Mouse (Mus musculus) brain, embryonic 18.5 days (tissue): ENCODE results near the gene Trpv3.
"Not testable (repeated sequence)": the region's sequence is repeated elsewhere in the genome, so short reads cannot be mapped to it uniquely, and the experiment has no call there.

Experiments
- DNase-seq: peaks from one replicate; pipeline ENCODE4 v3.0.0-alpha.2; 2012; ENCODE audit warnings: low read depth, low spot score

Trpv3 gene

GRCm38 (mm10) chr11:73289621-73290020 lies 22.4 kb downstream of the Trpv3 start:
- DNase-seq: no peak

GRCm38 (mm10) chr11:73303123-73303522 lies 35.9 kb downstream of the Trpv3 start:
- no peak for DNase-seq

GRCm38 (mm10) chr11:73315961-73316360 lies 48.8 kb downstream of the Trpv3 start:
- no peak for DNase-seq

GRCm38 (mm10) chr11:73318581-73318980 lies 51.4 kb downstream of the Trpv3 start:
- DNase-seq: not testable (repeated sequence)

GRCm38 (mm10) chr11:73321064-73321463 lies 53.9 kb downstream of the Trpv3 start:
- DNase-seq: not testable (repeated sequence)

- DNase-seq: no peak
These were observed 57.0 kb downstream of the Trpv3 start for GRCm38 (mm10) chr11:73323906-73324830.

- no peak for DNase-seq
These were observed 59.3 kb downstream of the Trpv3 start for GRCm38 (mm10) chr11:73326485-73326886.

GRCm38 (mm10) chr11:73327361-73327760 lies 60.2 kb downstream of the Trpv3 start:
- DNase-seq: no peak

GRCm38 (mm10) chr11:73329442-73329841 lies 62.3 kb downstream of the Trpv3 start, which contains the start of the genes Aspa, Gm49340 and Spata22:
Aspa (minus strand) TSS chr11:73329596.
Gm49340 (plus strand) TSS chr11:73329741.
Spata22 (plus strand) TSS chr11:73329741.
- no peak for DNase-seq

- DNase-seq: no peak
These were observed 66.2 kb downstream of the Trpv3 start for GRCm38 (mm10) chr11:73333357-73333756.

- no peak for DNase-seq
These were observed 69.7 kb downstream of the Trpv3 start for GRCm38 (mm10) chr11:73336919-73337318.
